Mouse (Mus musculus) brain, embryonic 18.5 days (tissue): ENCODE data around the gene Hist2h2aa2.
"Not testable (repeated sequence)": the region's sequence is repeated elsewhere in the genome, so short reads cannot be mapped to it uniquely, and the experiment has no call there.

Experiments
- DNase-seq: peaks from one replicate; pipeline ENCODE4 v3.0.0-alpha.2; 2012; ENCODE audit warnings: low read depth, low spot score

Hist2h2aa2 gene

GRCm38 (mm10) chr3:96239949-96240798 is at the start of gene Hist2h2aa2:
Hist2h2aa2 (minus strand) TSS chr3:96240276.
- not testable (repeated sequence) for DNase-seq

- DNase-seq, result no peak
Measured at GRCm38 (mm10) chr3:96289201-96289600, 49.1 kb upstream of the Hist2h2aa2 start.

GRCm38 (mm10) chr3:96287334-96287733 is 47.3 kb upstream of the Hist2h2aa2 start:
- DNase-seq, result not testable (repeated sequence)

GRCm38 (mm10) chr3:96284457-96284856 is 44.4 kb upstream of the Hist2h2aa2 start:
- no peak for DNase-seq

GRCm38 (mm10) chr3:96280660-96281059 is 40.6 kb upstream of the Hist2h2aa2 start:
- no peak for DNase-seq

- peak; percentile 81 for DNase-seq
Measured at GRCm38 (mm10) chr3:96277800-96278624, 37.9 kb upstream of the Hist2h2aa2 start.

- no peak for DNase-seq
Measured at GRCm38 (mm10) chr3:96277428-96277799, 37.3 kb upstream of the Hist2h2aa2 start.

- no peak for DNase-seq
Measured at GRCm38 (mm10) chr3:96273591-96274465, 33.8 kb upstream of the Hist2h2aa2 start.

GRCm38 (mm10) chr3:96269511-96270474 is 29.7 kb upstream of the Hist2h2aa2 start, which contains the start of gene Hist2h2bb:
Hist2h2bb (plus strand) TSS chr3:96269752.
- peak; percentile 95 for DNase-seq

- DNase-seq, result not testable (repeated sequence)
Measured at GRCm38 (mm10) chr3:96268776-96269378, 28.8 kb upstream of the Hist2h2aa2 start.

- peak; percentile 83 for DNase-seq
Measured at GRCm38 (mm10) chr3:96268051-96268775, 28.1 kb upstream of the Hist2h2aa2 start, which contains the start of gene Hist2h3b. Hist2h3b (plus strand) TSS chr3:96268654.

GRCm38 (mm10) chr3:96267541-96267940 is 27.5 kb upstream of the Hist2h2aa2 start:
- no peak for DNase-seq

- DNase-seq, result no peak
Measured at GRCm38 (mm10) chr3:96266132-96266710, 26.1 kb upstream of the Hist2h2aa2 start.

- DNase-seq, result no peak
Measured at GRCm38 (mm10) chr3:96264404-96264949, 24.4 kb upstream of the Hist2h2aa2 start.

- DNase-seq, result no peak
Measured at GRCm38 (mm10) chr3:96263558-96264403, 23.7 kb upstream of the Hist2h2aa2 start.

- peak; percentile 93 for DNase-seq
Measured at GRCm38 (mm10) chr3:96262979-96263550, 23.0 kb upstream of the Hist2h2aa2 start, which contains the start of gene Hist2h4. Hist2h4 (minus strand) TSS chr3:96263311.
